Mouse (Mus musculus): ENCODE data around the gene Myo16. TPM values are rescaled to one million over a fixed set of nuclear protein-coding genes. Genes with fewer than 3 reads are reported as not detected.

Myo16 gene
- polyA plus RNA-seq, 1 experiment from 2014 or later: 0.63 TPM

DNA sequence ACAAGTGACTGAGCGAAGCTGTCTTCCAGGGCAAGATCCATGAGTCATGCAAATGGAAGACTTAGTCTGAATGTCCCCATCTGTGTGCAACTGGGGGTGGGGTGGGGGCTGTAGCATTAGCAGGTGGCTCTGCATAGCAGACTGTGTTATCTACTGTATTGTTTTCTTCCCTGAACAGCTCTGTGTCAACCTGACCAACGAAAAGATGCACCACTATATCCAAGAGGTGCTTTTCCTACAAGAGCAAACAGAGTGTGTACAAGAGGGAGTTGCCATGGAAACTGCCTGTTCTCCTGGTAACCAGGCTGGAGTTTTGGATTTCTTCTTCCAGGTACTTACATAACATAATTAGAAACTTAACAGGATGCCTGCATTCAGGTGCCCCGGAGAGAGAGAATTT is 320.7 kb downstream of the Myo16 start:
- no peak for ATAC-seq (ENCODE audit: insufficient number of reproducible peaks, low FRiP score, low TSS enrichment, low read depth)
- Histone ChIP-seq H3K36me3 (no peaks in the 10 kb centered on the region), H3K4me2 (replicated peaks) (no peak overlapping the region), H3K9ac (no peak overlapping the region), H3K4me1 (no peaks in the 10 kb centered on the region), H3K9me3 (replicated peaks) (no peaks in the 10 kb centered on the region), H3K27ac (replicated peaks) (no peak overlapping the region), H3K27me3 (no peaks in the 10 kb centered on the region; the same call in 1 of the 2 replicates), H3K4me3 (replicated peaks) (no peak overlapping the region)
- WGBS: 72% methylated on average over 3 of the region's 3 CpGs

DNA sequence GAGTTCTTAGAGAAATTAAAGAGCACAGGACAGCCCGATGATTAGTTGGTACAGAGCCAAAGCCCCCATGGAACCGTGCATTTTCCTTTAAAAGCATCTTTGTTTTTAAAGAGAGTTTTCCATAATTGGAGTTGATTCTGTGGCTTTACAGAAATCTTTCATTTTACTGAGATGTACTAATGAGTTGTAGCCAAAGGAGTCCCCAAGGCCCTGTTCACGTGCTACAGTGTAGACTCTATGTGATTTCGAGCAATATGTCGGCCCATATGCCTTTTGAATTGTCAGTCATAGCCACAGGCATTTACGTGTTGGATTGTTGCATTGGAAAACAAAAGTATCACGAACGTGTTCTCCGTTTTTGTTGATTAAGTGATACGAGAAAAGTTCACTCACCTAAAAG is 325.3 kb downstream of the Myo16 start:
- 59% methylated on average over 10 of the region's 10 CpGs for WGBS
- Histone ChIP-seq H3K9me3 (replicated peaks) (no peaks in the 10 kb centered on the region), H3K4me1 (no peaks in the 10 kb centered on the region), H3K27me3 (no peaks in the 10 kb centered on the region), H3K4me2 (replicated peaks) (no peak overlapping the region), H3K27ac (replicated peaks) (no peak overlapping the region), H3K36me3 (no peaks in the 10 kb centered on the region), H3K4me3 (replicated peaks) (no peak overlapping the region), H3K9ac (no peak overlapping the region)
- ATAC-seq (ENCODE audit: insufficient number of reproducible peaks, low FRiP score, low TSS enrichment, low read depth): no peak

DNA sequence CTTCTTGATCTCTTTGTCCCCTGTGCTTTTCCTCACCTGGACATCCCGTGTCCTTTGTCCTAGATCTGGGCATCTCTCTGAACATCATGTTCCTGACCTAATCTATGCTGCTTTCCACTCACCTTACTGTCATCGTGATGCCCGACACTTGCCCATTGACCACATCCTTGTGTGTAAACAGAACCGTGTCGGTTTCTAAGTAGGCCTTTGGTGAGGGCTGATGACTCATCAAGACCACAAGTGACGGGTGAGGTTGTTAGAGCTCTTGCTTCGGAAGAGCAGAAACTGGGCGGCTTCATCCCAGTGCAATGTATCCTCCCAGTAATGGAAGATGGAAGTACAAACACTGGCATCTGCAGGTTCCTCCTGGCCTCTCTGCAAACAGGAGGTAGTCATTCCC is 327.1 kb downstream of the Myo16 start:
- H3K4me1 ChIP-seq: no peaks in the 10 kb centered on the region
- H3K27me3 ChIP-seq: no peaks in the 10 kb centered on the region
- no peak overlapping the region for H3K4me3 ChIP-seq (replicated peaks)
- H3K9ac ChIP-seq: no peak overlapping the region
- no peak for ATAC-seq (ENCODE audit: insufficient number of reproducible peaks, low FRiP score, low TSS enrichment, low read depth)
- WGBS: 83% methylated on average over 8 of the region's 8 CpGs
- no peaks in the 10 kb centered on the region for H3K36me3 ChIP-seq
- H3K9me3 ChIP-seq (replicated peaks): no peaks in the 10 kb centered on the region
- no peak overlapping the region for H3K4me2 ChIP-seq (replicated peaks)
- H3K27ac ChIP-seq (replicated peaks): no peak overlapping the region

DNA sequence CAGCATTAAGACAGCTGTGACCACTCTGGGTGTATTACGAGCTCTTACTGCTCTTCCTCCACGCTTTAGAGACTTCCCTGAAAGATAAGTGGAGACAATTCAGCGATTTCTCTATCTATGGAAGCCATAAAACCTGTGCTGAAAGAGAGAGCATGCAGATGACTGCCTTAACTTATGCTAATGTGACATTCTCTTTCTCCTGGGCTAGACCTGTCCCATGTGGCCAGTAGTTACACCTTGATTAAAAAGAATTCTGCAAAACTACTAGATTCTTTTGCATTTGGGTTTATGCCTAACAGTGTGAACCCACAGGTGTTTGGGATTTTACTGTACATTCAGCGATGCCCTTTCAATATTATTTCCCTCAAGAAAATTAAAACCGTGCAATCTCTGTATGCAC is 328.4 kb downstream of the Myo16 start:
- no peak for ATAC-seq (ENCODE audit: insufficient number of reproducible peaks, low FRiP score, low TSS enrichment, low read depth)
- H3K9me3 ChIP-seq (replicated peaks): no peaks in the 10 kb centered on the region
- H3K4me3 ChIP-seq (replicated peaks): no peak overlapping the region
- H3K9ac ChIP-seq: no peak overlapping the region
- no peak overlapping the region for H3K4me2 ChIP-seq (replicated peaks)
- no peaks in the 10 kb centered on the region for H3K36me3 ChIP-seq
- no peak overlapping the region for H3K27ac ChIP-seq (replicated peaks)
- WGBS: 80% methylated on average over 5 of the region's 5 CpGs
- no peaks in the 10 kb centered on the region for H3K4me1 ChIP-seq
- H3K27me3 ChIP-seq: no peaks in the 10 kb centered on the region

DNA sequence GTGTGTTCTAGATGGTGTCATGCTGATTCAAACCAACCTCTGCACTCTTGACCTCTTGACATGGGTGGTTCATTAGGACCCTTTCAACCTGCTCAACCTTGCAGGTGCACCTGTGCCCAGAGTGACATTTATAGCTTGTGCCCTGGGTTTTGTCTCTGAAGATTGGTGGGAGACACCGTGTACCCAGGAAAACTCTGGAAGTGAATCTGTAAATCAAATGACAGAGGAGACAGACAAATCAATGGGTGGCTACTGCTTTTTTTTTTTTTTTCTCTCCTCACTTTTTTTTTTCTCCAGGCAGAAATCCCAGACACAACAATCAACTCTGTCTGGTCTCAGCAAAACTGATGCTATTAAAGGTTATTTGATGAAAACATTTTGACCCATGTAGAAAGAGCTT is 329.2 kb downstream of the Myo16 start:
- H3K27me3 ChIP-seq: no peaks in the 10 kb centered on the region
- 47% methylated on average over 1 of the region's 1 CpGs for WGBS
- no peak overlapping the region for H3K27ac ChIP-seq (replicated peaks)

DNA sequence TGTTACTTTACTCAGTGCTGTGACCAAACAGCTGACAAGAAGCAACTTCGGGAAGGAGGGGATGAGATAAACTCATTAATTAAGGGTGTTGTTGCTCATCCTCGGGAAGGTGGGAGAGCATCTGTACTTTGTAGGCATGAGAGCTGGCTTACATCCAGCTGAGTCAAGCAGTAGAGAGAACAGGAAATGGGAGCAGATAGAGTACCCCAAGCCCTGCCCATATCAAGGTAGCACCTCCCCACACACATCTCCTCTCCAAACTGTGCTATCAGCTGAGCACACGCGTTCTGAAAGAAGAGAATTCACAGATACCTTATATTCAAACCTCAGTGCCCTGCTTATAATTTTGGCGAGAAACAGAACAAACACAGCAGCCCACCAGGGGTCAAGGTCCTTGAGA is 330.1 kb downstream of the Myo16 start:
- Histone ChIP-seq H3K4me3 (replicated peaks) (no peak overlapping the region), H3K4me2 (replicated peaks) (no peak overlapping the region), H3K9ac (no peak overlapping the region), H3K4me1 (no peaks in the 10 kb centered on the region), H3K27ac (replicated peaks) (no peak overlapping the region), H3K36me3 (no peaks in the 10 kb centered on the region), H3K27me3 (no peaks in the 10 kb centered on the region), H3K9me3 (replicated peaks) (no peaks in the 10 kb centered on the region)
- 70% methylated on average over 5 of the region's 5 CpGs for WGBS
- no peak for ATAC-seq (ENCODE audit: insufficient number of reproducible peaks, low FRiP score, low TSS enrichment, low read depth)

More for the DNA sequence above, 329.2 kb downstream of the Myo16 start:
- Histone ChIP-seq H3K9ac (no peak overlapping the region), H3K36me3 (no peaks in the 10 kb centered on the region), H3K4me2 (replicated peaks) (no peak overlapping the region), H3K4me1 (no peaks in the 10 kb centered on the region), H3K4me3 (replicated peaks) (no peak overlapping the region), H3K9me3 (replicated peaks) (no peaks in the 10 kb centered on the region)
- ATAC-seq (ENCODE audit: insufficient number of reproducible peaks, low FRiP score, low TSS enrichment, low read depth): no peak

DNA sequence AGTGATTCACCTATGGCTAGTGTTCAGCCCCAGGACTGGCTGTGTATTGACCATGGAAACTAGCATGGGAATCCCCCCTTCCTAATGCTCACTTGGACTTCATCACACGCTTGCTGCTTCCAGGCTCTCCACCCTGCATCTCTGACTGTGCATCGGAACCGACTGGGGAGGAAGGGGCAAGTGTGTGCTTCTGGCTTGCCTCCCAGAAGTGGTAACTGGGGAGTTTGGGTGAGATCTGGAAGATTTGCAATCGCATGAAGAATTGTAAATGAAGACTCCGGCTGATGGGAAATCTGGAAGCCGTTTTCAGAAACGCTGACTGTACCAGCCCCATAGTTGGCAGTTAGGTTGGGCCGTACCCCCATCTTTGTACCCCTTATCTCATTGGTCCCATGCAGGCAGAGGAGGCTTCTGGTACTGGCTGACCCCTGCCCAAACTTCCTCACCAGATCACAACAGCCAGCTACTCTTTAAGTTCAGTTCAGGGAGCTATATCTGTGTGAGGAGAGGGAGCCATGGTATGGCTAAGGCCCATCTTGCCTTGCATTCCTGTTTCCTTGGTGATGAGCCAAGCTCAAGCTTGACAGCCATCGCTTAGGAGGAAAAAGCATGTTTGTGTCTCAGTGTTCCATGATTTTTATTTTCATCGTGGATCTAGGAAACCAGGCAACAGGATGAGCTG is 336.2 kb downstream of the Myo16 start:
- Histone ChIP-seq H3K4me2 (replicated peaks) (no peak overlapping the region), H3K36me3 (no peaks in the 10 kb centered on the region), H3K27ac (replicated peaks) (no peak overlapping the region), H3K27me3 (no peaks in the 10 kb centered on the region), H3K4me3 (replicated peaks) (no peak overlapping the region), H3K4me1 (no peaks in the 10 kb centered on the region), H3K9me3 (replicated peaks) (no peaks in the 10 kb centered on the region), H3K9ac (no peak overlapping the region)
- ATAC-seq (ENCODE audit: insufficient number of reproducible peaks, low FRiP score, low TSS enrichment, low read depth): no peak
- 53% methylated on average over 10 of the region's 10 CpGs for WGBS

DNA sequence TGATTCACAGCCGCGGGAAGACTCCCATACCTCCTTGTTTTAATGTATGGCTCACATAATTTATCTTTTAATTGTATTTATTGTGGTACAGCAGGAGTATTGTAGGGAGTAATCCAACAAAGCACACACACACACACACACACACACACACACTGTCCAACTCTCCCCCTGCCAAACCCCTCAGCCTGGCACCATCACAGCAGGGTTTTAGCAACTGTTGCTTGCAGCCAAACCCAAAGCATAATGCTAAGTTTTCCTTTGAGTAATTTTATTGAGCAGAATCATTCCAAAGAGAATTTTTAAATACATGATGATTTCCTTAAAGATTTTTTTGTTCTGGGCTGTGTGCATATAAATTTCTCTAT is 336.7 kb downstream of the Myo16 start:
- H3K27me3 ChIP-seq: no peaks in the 10 kb centered on the region
- whole genome bisulfite sequencing: 77% methylated on average over 2 of the region's 2 CpGs
- no peak overlapping the region for H3K4me2 ChIP-seq (replicated peaks)
- ATAC-seq (ENCODE audit: insufficient number of reproducible peaks, low FRiP score, low TSS enrichment, low read depth): no peak
- no peak overlapping the region for H3K27ac ChIP-seq (replicated peaks)
- no peak overlapping the region for H3K9ac ChIP-seq
- no peak overlapping the region for H3K4me3 ChIP-seq (replicated peaks)
- no peaks in the 10 kb centered on the region for H3K36me3 ChIP-seq
- H3K4me1 ChIP-seq: no peaks in the 10 kb centered on the region
- H3K9me3 ChIP-seq (replicated peaks): no peaks in the 10 kb centered on the region

DNA sequence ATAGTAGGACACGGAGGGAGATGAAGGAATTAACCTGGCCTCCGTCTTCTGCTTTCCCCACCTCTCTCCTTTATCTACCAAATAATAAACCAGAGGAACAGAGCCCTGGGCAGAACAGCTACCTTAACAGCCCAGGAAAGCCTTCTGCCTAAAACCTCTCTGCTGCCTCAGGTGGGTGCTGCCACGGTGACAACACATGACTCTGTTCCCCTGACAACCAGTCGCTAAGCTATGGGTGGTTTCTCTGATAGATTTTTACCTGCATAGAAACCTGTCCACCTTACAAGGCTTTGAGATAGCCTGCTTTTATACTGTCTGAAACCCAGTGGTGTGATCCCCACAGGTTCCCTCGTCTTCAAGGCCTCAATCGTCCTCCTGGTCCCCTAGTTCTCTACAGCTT is 337.2 kb downstream of the Myo16 start:
- Histone ChIP-seq H3K4me1 (no peaks in the 10 kb centered on the region), H3K9ac (no peak overlapping the region), H3K9me3 (replicated peaks) (no peaks in the 10 kb centered on the region), H3K36me3 (no peaks in the 10 kb centered on the region), H3K27ac (replicated peaks) (no peak overlapping the region), H3K4me2 (replicated peaks) (no peak overlapping the region), H3K27me3 (no peaks in the 10 kb centered on the region), H3K4me3 (replicated peaks) (no peak overlapping the region)
- 68% methylated on average over 6 of the region's 6 CpGs for WGBS
- no peak for ATAC-seq (ENCODE audit: insufficient number of reproducible peaks, low FRiP score, low TSS enrichment, low read depth)

DNA sequence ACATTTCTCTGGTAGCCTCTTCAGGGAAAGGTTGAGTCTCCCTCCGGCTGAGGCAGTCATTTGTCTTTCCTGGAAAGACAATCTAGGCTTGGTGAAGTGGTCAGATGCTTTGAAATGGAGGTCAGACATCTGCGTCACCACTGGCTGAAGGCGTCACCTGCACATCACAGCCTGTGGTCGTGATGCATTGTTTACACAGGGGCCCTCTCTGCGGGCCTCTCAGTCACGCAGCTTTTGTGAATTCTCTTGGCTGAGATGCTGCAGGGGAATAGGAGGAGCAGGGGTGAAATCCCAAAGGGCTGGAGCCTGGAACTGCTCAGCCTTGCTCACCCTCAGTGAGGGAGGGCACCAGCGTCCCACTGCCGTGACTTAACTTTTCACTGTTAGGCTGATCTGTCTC is 346.1 kb downstream of the Myo16 start:
- no peak overlapping the region for H3K27ac ChIP-seq (replicated peaks)
- no peaks in the 10 kb centered on the region for H3K9me3 ChIP-seq (replicated peaks)
- no peak overlapping the region for H3K4me2 ChIP-seq (replicated peaks)
- no peaks in the 10 kb centered on the region for H3K27me3 ChIP-seq
- ATAC-seq (ENCODE audit: insufficient number of reproducible peaks, low FRiP score, low TSS enrichment, low read depth): no peak
- no peaks in the 10 kb centered on the region for H3K36me3 ChIP-seq
- no peak overlapping the region for H3K4me3 ChIP-seq (replicated peaks)
- H3K4me1 ChIP-seq: no peaks in the 10 kb centered on the region
- no peak overlapping the region for H3K9ac ChIP-seq
- WGBS: 30% methylated on average over 8 of the region's 8 CpGs

DNA sequence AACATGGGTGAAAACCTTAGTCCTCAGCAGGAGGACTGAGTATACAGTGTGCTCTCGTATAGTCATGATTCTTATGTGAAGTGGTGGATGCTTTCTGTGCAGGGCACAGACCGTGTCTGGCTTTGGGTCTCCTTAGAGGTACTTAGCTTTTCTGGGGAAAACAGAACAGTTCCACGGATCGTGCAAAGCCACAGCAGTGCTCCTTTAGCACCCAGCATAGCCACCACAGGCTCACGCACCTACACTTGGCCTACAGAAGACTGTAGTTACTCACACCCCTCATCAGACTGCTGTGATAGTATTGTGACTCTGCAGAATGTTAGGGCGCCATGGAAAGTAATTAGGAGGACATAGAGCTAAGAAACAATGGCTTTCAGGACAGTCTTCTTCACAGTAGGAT is 346.8 kb downstream of the Myo16 start:
- Histone ChIP-seq H3K4me3 (replicated peaks) (no peak overlapping the region), H3K36me3 (no peaks in the 10 kb centered on the region), H3K27me3 (no peaks in the 10 kb centered on the region), H3K27ac (replicated peaks) (no peak overlapping the region), H3K9ac (no peak overlapping the region), H3K4me1 (no peaks in the 10 kb centered on the region), H3K4me2 (replicated peaks) (no peak overlapping the region), H3K9me3 (replicated peaks) (no peaks in the 10 kb centered on the region)
- ATAC-seq (ENCODE audit: insufficient number of reproducible peaks, low FRiP score, low TSS enrichment, low read depth): no peak
- WGBS: 84% methylated on average over 6 of the region's 6 CpGs

DNA sequence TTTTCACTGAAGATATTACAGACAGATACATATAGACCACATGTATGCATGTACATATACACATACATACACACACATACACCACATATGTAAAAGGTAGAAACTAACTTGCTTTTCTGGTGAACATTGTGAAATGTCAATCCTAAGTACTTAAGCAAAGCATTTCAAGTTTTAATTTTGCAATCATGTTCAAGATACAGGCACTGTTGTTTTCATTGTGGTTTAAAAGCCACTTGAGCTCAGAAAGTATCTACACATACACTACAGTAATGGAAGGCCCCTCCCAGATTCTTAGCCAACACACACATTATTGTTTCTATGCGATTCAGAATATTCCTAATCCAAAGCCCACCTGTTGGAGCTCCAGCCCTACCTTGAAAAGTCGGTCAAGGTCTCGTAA is 348.0 kb downstream of the Myo16 start:
- Histone ChIP-seq H3K4me1 (no peaks in the 10 kb centered on the region), H3K4me2 (replicated peaks) (no peak overlapping the region), H3K9ac (no peak overlapping the region), H3K36me3 (no peaks in the 10 kb centered on the region), H3K4me3 (replicated peaks) (no peak overlapping the region), H3K9me3 (replicated peaks) (no peaks in the 10 kb centered on the region), H3K27me3 (no peaks in the 10 kb centered on the region), H3K27ac (replicated peaks) (no peak overlapping the region)
- ATAC-seq (ENCODE audit: insufficient number of reproducible peaks, low FRiP score, low TSS enrichment, low read depth): no peak
- WGBS: 93% methylated on average over 3 of the region's 3 CpGs
